Mouse (Mus musculus) heart, postnatal 10 days (tissue): ENCODE measurements at regions not wholly inside any gene's neighbourhood (a gene's known extent, or its start where the extent isn't known, plus 50 kb on each side); places are given as distances from the start of the nearest gene placed in this dataset.
A peak's percentile ranks its signal among the peaks of the same experiment; 100 is the strongest.

ENCODE experiments used
- DNase-seq, 2 experiments: peaks; one replicate each; pipeline ENCODE4 v3.0.0; 2021
- intact Hi-C: fragments of 180-260 bp; cut with DNase I; formaldehyde crosslinking; loops from one replicate; pipeline ENCODE4 v1.15.1; 2025

- intact Hi-C loops: no loop called here
- DNase-seq: no peak
Measured at GRCm38 (mm10) chr2:61377756-61378155, 200.6 kb upstream of the Tank start.

GRCm38 (mm10) chr2:61362606-61363005, 215.8 kb upstream of the Tank start:
- intact Hi-C loops: no loop called here
- DNase-seq: no peak

GRCm38 (mm10) chr2:61361394-61361793, 217.0 kb upstream of the Tank start:
- intact Hi-C loops: no loop called here
- no peak for DNase-seq

GRCm38 (mm10) chr2:61354104-61354503, 224.3 kb upstream of the Tank start:
- intact Hi-C loops: no loop called here
- DNase-seq: peak; percentile 31 to 33

- intact Hi-C loops: no loop called here
Measured at GRCm38 (mm10) chr2:61347451-61347850, 230.9 kb upstream of the Tank start.

GRCm38 (mm10) chr2:61346012-61346760, 232.2 kb upstream of the Tank start:
- no peak for DNase-seq
- intact Hi-C loops: no loop called here

More at GRCm38 (mm10) chr2:61347451-61347850, 230.9 kb upstream of the Tank start:
- DNase-seq: no peak

GRCm38 (mm10) chr2:61345311-61345710, 233.1 kb upstream of the Tank start:
- intact Hi-C loops: no loop called here
- peak in 1 of 2 experiments; percentile 13 for DNase-seq

GRCm38 (mm10) chr2:61344556-61345131, 233.7 kb upstream of the Tank start:
- intact Hi-C loops: no loop called here
- peak in 1 of 2 experiments; percentile 17 for DNase-seq

- DNase-seq: no peak
- intact Hi-C loops: no loop called here
Measured at GRCm38 (mm10) chr2:61341254-61341653, 237.1 kb upstream of the Tank start.

GRCm38 (mm10) chr2:61319226-61319625, 259.2 kb upstream of the Tank start:
- DNase-seq: no peak
- intact Hi-C loops: no loop called here

- intact Hi-C loops: no loop called here
Measured at GRCm38 (mm10) chr2:61310405-61310804, 268.0 kb upstream of the Tank start.

GRCm38 (mm10) chr2:61309219-61309618, 269.2 kb upstream of the Tank start:
- no peak for DNase-seq
- intact Hi-C loops: no loop called here

More at GRCm38 (mm10) chr2:61310405-61310804, 268.0 kb upstream of the Tank start:
- DNase-seq: no peak

GRCm38 (mm10) chr2:61297135-61297534, 281.2 kb upstream of the Tank start:
- intact Hi-C loops: no loop called here
- peak in 1 of 2 experiments; percentile 11 for DNase-seq

- DNase-seq: no peak
- intact Hi-C loops: no loop called here
Measured at GRCm38 (mm10) chr2:61296606-61297005, 281.8 kb upstream of the Tank start.

- intact Hi-C loops: no loop called here
- DNase-seq: peak; percentile 32 to 39
Measured at GRCm38 (mm10) chr2:61295261-61295964, 283.0 kb upstream of the Tank start.

- no peak for DNase-seq
- intact Hi-C loops: no loop called here
Measured at GRCm38 (mm10) chr2:61288246-61288645, 290.1 kb upstream of the Tank start.

- intact Hi-C loops: no loop called here
- DNase-seq: no peak
Measured at GRCm38 (mm10) chr2:61284706-61285105, 293.7 kb upstream of the Tank start.

- intact Hi-C loops: no loop called here
Measured at GRCm38 (mm10) chr2:61283829-61284601, 294.4 kb upstream of the Tank start.

GRCm38 (mm10) chr2:61272721-61273120, 305.7 kb upstream of the Tank start:
- intact Hi-C loops: no loop called here
- no peak for DNase-seq

More at GRCm38 (mm10) chr2:61283829-61284601, 294.4 kb upstream of the Tank start:
- no peak for DNase-seq

GRCm38 (mm10) chr2:61267706-61268105, 304.7 kb upstream of the Rbms1 start:
- no peak for DNase-seq

More at GRCm38 (mm10) chr2:61267706-61268105, 304.7 kb upstream of the Rbms1 start:
- intact Hi-C loops: no loop called here
